Mouse (Mus musculus) urinary bladder, postnatal 25 days (tissue): ENCODE results near the gene P2ry2.

Source experiments
- DNase-seq: peaks from one replicate; pipeline ENCODE4 v3.0.0; 2022; ENCODE audit warnings: low spot score

P2ry2 gene

DNA sequence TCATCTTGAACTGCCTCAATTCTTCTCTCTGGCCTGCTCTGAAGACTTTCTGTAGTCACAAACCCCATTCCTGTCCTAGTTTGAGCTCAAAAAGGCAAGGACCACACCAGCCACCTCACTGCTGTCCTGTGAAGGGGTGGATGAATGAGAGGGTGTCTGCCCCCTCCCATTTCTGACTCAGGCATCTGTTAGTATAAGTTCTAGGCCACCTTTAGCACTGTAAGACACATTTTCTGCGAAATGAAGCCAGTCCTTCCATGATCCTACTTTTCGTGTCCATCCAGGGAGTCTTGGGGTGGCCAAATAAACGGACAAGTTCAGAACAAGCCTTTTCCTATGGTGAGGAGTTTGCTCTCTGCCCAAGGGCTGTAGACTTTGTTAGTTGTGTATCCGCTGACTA lies at the start of gene P2ry2:
TSS of gene P2ry2 (minus strand) at position 326 of the 400 bp plus-strand sequence.
- DNase-seq = no peak

DNA sequence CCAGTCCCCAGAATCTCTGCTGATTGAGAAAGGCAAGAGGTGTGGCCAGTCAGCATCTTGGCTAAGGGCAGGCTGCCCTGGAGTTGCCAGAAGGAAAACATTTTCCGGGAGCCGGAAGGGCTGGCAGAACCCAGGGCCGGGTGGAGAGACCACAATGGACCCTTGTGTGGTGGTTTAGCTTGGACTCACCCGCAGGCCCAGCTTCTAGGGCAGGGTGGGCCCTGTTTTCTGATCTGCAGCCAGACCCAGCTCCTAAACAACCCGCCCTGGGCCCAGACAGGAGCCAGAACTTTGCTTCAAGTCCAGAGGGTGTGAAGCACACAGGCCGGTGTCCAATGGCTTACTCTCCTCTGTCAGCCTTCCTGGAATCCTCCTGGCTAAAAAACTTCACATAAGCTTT lies 49.6 kb upstream of the P2ry2 start:
- DNase-seq = no peak

DNA sequence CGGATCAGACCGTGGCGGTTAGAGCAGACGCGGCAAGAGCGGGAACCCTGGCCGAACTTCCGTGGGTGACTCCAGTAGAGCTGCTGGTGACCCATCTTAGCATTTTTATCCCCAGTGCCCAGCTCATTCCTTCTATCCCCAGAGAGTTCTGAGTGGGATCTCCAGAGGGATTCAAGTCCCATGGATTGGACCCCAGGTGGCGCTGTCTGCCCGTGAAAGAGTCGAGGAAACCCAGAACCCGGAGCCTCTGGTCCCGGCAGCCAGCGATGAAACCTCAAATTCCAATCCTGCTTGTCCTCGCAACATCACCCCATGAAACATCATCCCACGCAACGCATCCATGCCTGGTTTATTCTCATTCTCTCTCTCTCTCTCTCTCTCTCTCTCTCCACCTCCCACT lies 48.7 kb upstream of the P2ry2 start:
- DNase-seq = peak; percentile 85

DNA sequence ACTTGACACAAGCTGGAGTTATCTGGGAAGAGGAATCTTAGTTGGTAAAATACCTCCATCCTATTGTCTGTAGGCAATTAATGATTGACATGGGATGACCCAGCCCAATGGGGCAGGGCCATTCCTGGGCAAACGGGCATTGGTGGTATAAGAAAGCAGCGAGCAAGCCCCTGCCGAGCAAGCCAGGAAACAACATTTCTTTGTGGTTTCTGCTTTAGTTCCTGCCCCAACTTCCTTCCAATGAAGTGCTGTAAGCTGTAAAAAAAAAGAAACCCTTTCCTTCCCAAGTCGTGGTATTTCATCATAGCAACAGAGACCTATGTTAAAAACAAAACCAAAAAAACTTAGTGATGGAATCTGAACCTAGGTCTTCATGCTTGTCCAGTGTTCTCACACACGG lies 47.8 kb upstream of the P2ry2 start:
- DNase-seq = no peak

DNA sequence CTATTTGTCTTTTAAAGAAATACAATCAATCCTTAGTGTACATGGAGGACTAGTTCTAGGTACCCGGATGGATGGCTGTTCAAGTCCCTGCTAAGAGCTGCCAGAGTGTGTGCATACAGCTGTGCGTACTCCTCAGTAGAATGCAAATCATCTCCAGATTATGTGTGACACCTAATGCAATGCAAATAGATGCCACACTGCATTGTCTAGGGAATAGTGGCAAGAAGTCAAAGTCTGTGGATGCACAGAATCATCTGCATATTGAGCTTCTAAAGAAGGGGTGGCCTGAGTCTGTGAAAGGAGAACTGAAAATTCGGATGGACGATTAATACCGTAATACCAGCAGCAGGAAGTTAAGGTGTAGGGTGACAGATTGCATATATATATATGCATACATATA lies 46.5 kb upstream of the P2ry2 start:
- no peak for DNase-seq

DNA sequence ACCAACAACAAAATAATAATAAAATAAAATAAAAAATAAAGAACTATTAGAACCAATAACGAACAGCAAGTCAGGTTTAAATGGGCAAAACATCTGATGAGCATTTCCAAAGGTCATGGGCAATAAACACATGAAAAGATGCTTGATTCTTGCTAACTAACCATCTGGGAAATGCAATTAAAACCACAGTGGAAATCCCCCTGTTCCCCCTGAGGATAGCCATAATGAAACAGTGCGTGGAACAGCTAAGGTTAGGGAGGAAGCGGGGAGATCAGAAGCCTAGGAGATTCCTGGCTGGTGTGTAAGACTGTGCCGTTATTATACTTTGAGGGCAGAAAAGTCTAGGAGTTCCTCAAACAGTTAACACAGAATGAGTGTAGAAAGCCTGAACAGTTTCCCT lies 44.6 kb upstream of the P2ry2 start:
- DNase-seq = no peak

DNA sequence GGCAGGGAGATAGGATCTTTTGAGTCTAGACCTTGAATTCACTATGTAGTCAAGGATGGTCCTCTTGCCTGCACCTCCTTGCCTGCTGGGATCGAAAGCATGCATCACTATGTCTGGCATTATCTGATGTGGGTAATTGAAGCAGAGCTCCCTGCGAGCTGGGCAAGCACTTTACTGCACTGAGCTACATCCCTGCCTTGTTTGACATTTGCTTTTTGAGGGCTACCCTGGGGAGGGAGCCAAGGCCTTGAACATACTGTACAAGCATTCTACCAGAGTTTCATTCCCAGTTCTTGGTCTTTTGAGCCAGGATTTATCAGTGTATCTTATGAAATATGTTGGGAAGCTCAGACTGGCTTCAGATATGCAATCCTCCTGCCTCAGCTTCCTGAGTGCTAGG lies 40.5 kb upstream of the P2ry2 start:
- DNase-seq = no peak

DNA sequence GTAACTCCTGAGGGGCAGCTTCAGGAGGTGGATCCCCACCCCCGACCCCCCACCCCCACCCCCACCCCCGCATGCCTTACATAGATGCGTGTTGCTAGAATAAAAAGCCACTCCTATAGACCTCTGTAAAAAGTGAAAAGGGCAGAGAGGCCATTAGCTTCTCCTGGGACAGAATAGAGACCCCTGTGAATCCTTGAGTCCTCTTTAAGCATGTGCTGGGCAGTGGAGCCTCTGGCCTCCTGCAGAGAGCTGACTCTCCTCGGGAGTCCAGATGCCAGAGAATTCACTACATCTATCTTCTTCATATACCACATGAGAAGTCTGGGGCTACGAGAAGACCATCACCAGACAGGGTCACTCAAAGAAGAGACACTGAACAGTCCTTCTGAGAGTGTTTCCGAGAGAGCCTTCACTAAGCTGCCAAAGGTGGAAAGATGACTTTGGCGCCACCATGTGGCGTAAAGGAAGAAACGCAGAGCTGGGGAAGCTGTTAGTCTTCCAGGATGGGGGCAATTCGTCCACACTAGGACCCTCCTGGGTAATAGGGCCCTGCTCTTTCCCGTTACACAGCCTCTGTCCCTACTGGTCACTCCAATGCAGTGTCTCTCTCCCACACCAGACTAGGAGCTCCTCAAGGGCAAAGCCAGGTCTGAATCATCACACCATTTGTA lies 39.0 kb upstream of the P2ry2 start:
- DNase-seq = peak; percentile 61

DNA sequence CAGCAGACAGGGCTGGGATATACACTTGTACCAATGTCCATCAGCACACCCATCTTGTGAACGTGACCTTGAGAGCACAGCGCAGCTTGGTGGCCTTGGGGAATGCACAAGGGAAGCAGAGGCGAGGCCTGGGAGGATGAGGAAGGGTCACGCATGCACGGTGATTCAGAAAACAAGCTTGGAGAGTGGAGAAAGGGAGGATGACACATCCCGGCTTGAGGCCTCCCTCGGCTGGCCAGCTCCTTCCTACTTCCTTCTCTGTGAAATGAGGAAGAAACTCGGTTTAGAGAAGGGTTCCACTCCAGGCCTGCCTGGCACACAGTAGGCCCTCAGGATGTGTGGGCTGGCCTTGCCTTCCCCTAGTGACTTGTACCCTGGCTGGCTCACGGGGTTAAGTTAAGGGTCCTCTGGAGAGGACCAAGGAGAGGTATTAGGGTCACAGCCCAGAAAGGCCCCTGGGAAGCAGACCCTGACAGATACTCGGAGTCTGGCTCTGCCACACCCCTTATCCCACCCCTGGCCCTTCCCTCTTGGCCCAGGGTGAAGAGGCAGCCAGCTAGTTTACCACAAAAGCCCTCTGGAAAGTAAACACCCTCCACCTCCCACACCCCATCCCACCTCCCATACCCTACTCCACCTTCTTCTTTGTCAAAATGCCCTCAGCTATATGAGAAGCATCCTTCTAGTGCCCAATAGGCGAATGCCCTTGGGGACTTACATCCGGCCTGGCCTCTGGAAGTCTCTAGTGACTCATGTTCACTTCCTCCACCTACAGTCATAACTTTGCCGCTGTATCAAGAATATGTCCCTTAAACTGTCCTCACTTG lies 38.3 kb upstream of the P2ry2 start:
- DNase-seq = no peak

DNA sequence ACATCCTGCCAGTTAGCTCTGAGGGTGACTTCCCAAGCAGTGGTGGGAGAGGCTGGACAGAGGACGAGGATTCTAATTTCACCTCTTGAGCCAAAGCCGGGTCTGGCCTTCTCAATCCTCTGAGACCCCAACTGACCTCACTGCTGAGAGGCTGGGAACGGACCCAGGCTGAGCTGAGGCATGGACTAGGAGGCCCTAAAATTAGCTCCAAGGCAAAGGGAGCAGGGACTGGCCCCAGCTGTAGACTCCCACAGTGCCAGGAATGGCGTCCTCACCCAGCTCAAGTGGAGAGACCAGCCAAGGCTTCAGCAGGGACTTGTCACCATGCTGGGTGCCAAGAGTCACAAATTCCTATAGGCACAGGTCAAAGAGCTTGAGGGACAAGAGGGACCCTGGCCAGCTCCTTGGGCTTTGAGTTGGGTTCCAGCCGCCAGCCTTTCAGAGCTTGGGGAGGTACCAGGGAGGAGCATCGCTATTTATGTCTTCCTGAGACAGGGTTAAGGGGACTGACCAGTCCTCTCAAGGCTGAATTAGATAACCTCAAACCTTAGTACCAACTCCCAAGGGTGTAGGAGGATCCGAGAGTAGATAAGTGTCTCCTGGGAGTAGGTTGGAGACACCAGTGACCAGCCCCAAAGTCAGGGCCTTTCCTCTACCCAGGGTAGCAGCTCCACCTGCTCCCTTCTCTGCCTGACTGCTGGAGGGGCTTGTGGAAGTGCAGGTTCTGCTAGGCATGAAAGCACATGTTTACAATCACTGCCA lies 36.8 kb upstream of the P2ry2 start:
- DNase-seq = no peak

DNA sequence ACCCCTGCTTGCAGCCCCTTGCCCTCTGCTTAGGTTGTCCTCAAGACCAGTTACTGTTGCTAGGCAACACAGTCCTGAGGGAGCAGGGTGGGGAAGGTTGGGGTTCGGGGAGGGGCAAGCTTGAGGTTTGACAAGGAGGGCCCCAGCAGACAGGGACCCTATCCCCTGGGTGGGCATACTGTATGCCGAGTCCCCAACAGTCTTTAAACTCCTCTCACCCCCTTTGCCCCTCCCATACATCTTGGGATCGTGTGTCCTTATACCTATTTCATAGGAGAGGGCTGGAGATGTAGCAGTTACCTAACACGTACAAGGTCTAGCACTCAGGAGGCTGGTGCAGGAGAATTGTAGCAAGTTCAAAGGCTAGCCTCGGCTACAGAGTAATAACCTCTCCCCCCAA lies 35.6 kb upstream of the P2ry2 start:
- DNase-seq = no peak

DNA sequence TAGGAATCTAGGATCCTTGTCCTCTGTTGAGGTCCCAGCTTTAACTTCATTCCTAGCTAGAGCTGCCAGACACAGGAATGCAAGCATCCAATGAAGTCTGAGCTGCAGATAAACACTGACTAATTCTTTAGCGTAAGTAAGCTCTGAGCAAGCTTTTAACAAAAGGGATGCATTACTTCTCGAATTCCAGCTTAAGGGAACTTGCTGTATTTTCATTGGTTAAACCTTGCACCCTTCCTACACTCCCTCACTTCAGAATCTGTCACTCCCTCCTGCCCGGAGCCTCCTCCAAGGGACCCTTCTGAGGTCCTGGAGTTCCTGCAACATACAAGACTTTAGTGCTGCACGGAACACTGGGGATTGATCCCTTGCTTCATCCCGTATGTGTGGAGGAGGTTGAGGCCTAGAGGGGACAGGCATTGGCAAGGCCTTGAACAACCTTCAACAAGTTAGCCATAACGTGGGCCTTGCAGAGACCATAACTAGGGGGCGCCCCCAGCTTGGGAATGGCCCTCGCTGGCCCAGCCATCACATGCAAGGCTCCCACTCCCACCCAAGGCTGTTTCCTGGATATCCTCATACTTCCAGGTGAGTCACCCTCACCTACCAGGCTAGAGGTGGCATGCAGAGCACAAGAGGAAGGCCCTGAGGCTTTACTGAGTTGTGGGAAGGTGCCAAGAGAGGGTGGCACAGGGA lies 31.3 kb upstream of the P2ry2 start:
- DNase-seq = no peak

DNA sequence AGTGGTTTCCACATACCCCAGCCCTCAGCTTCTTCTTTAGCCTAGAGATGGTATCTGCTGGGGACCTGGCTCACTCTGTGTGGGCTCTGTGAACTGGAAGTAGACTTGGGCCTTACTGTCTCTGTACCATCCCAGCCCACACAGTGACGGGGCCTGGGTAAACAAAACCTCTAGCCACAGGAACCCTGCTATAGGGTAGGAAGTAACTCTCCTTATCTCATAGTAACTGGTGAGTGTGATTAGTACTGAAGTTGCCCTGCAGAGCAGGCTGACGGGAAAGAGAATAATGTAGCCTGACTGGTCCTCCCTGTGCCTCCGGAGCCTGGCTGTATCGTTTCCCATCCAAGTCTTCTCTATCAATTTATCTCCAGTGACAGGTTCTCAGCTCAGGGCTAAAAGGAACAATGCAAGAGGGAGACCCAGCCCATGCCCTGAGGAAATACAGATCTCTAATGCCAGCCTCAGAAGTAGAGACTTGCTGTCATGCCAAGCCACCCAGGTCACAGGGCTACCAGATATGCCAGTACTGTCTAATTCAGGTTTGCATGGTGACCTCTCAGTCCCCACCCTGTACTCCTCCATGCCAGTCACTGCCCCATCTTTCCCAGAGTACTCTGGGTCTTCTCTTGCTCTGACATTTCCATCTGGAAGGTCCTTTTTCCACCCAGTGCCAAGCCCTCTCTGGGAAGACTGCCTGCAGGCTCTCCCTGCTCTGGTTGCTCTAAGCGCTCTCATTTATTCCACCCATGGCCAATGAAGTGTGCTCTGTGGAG lies 29.5 kb upstream of the P2ry2 start:
- no peak for DNase-seq

DNA sequence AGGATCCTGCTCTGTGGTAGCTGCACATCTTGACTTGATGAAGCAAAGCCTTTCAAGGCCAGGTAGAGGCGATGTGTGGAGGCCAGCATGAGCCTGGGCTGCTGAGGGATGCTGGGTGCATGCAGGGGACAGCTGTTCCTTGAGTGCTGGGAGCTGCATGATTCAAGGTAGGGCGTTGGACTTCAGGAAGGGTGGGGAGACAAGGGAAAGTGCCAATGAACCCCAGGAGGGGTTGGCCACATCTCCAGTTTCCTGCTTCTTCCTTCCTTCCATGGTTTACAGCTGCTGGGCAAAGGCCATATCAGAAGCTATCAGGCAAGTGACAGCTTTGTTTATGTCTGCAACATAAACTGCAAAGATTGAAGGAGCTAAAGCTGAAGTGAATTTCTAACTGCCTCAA lies 28.9 kb upstream of the P2ry2 start:
- no peak for DNase-seq

DNA sequence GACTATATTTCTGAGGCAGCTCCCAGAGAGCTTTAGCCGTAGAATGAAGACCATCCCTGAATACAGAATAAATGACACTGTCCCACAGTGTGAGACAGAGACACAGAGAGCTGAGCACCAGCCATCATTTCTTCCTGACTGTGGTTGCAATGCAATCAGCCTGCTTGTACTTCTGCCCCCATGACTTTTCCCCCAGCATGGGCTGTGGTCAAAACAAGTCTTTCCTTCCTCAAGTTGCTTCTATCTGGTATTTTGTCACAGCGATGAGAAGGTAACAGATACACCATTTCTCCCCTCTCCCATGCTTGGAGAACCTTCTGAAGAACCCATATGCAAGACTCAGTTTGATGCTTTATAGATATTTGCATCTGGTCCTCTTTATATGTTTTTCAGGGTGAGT lies 20.7 kb upstream of the P2ry2 start:
- no peak for DNase-seq

DNA sequence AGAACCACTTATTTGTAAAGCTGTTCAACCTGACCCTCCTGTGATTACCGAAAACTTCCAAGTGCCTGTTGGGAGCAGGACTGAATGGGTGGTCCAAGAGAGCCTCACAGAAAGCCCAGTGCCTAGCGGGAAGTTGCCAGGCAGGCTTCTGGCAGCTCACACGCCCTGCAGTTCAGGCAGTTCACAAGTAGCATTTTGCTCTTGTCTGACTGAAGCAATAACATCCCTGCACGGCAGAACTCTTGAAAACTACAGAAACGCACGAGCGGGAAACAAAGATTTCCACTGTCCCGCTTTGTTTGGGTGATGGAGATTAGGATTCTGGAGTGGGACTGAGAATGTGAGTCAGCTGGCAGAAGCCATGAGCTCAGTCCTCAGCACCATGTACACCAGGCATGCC lies 18.6 kb upstream of the P2ry2 start:
- DNase-seq = no peak

DNA sequence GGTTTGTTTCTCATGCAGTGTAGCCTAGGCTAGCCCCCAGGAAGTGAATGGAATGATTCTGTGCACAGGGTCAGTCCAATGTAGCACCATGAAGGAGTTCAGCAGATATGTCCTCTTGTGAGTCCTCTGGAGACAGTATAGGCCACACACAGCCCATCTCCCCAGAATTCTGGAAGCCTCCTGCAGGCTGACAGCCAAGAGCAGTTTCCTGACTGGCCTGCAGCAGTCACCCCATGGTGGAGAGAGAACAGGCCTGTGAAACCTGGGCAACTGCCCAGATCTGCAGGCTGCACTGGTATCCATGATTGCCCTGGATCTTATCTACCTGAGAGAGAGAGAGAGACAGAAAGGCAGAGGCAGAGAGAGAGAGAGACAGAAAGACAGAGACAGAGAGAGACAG lies 18.1 kb upstream of the P2ry2 start:
- no peak for DNase-seq

DNA sequence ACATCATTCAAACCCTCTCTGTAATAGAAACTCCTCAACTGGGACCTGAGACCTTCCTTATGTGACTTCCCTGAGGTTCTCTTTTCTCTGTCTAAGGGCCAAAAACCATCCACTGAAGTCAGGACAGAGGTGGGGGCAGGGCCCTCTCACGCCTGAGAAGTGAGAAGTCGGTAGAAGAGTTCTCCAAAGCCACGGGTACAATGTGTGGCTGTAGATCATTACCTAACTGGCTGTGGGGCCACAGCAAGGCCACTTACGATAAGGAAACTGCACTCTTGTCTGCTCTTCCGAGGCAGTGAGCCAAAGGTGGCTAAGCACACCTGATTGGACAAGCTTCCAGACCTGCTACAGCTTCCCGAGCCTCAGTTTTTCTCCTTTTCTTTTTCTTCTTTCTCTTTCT lies 16.8 kb upstream of the P2ry2 start:
- DNase-seq = no peak

DNA sequence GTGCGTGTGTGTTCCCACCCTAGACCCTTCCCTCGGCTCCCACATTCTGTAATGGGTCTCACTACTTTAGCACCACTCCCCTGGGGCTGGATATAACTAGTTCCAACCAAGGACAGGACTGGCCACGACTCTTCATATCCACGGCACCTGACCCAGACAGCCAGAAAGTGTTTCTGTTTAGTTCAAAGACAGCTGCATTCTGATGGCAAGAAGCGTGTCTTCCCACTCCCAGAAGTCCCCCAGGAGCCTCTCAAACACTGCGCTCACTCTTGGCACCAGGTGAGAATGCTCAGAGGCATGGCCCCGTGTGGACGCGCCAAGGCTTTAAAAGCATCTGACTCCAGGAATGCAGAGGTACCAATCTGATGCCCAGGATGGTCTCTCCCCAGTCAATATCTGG lies 16.3 kb upstream of the P2ry2 start:
- no peak for DNase-seq

DNA sequence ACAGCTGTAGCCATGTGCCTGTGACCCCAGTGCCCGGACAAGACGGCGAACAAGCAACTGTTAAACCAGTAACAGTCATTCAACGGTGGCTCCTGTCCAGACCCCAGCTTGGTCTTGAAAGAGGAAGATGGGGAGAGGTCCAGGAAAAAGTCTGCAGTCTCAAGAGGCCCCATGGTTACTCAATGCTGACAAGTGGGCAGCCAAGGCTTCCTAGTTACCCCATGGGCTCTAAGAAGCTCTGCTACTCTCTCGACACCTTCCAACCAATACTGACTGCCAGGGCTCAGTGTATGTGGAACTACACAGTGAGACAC lies 15.7 kb upstream of the P2ry2 start:
- DNase-seq = no peak

DNA sequence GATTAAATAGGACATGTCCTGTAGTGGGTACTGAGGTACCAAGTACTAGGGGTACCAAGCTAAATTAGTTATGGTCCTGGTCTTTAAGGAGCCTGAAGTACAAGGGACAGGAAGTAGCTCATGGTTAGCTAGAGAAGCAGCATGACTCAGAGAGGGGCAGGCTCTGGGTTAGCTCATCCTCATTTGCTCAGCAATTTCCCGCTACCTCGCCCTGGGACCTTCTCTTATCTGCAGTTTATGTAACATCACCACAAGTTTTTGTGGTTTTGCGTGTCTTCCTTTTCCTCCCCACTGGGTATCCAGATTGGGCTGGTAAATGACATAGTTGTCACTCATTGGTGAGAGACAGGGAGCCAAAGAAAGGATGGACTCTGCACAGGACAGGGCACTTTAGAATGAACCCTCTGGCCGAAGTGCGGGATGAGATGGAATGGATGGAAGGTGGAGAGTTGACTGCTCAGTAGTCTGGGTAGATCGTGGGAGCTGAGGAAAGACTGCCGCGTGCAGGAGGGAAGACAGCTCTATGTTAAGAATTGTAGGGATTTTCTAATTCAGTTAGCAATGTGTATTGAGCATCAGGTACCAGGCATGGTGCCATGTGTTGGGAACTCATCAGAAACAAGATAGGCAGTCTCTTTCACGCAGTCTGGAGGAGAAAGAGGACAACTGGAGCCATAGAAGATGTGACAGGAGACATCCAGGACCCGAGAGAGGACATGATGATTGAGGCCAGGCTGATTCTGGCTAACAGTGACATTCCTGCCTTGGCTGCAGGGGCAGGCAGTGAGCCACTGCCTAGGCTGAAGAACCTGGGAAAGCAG lies 15.2 kb upstream of the P2ry2 start:
- no peak for DNase-seq
